Mouse (Mus musculus) neural tube, embryonic 13.5 days (tissue): ENCODE results near the gene Fyn. TPM values are rescaled to one million over a fixed set of nuclear protein-coding genes. Genes with fewer than 3 reads are reported as not detected.
A peak's percentile ranks its signal among the peaks of the same experiment; 100 is the strongest.

Experiments
- ATAC-seq: fragments of 200-750 bp; cut with Nextera tagmentation; 2 replicates; pipeline ENCODE4 v1.8.0; 2017; ENCODE audit warnings: low read depth, mild to moderate bottlenecking, moderate TSS enrichment, moderate library complexity
- H3K27ac ChIP-seq: fragments of 300-500 bp; sonication (generic); replicated peaks from 2 replicates; pipeline ENCODE4 v1.5.1; 2015; ENCODE audit warnings: moderate library complexity, mild to moderate bottlenecking, inconsistent platforms
- H3K27me3 ChIP-seq: fragments of 300-500 bp; sonication (generic); 2 replicates; pipeline ENCODE4 v1.6.1; 2015; ENCODE audit warnings: mild to moderate bottlenecking, inconsistent platforms
- H3K36me3 ChIP-seq: fragments of 300-500 bp; sonication (generic); 2 replicates; pipeline ENCODE4 v1.6.1; 2015; ENCODE audit warnings: mild to moderate bottlenecking, inconsistent platforms
- H3K4me1 ChIP-seq: fragments of 300-500 bp; sonication (generic); replicated peaks from 2 replicates; pipeline ENCODE4 v1.6.1; 2015; ENCODE audit warnings: inconsistent platforms
- H3K4me2 ChIP-seq: fragments of 300-500 bp; sonication (generic); 2 replicates; pipeline ENCODE4 v1.6.1; 2015; ENCODE audit warnings: inconsistent platforms, mild to moderate bottlenecking, moderate library complexity
- H3K4me3 ChIP-seq: fragments of 300-500 bp; sonication (generic); 2 replicates; pipeline ENCODE4 v1.5.1; 2015; ENCODE audit warnings: mild to moderate bottlenecking, inconsistent platforms
- H3K9ac ChIP-seq: fragments of 300-500 bp; sonication (generic); 2 replicates; pipeline ENCODE4 v1.6.1; 2015; ENCODE audit warnings: moderate library complexity, mild to moderate bottlenecking, inconsistent platforms
- H3K9me3 ChIP-seq: fragments of 300-500 bp; sonication (generic); 2 replicates; pipeline ENCODE4 v1.6.1; 2016; ENCODE audit warnings: inconsistent platforms
- WGBS: fragments of 180-500 bp; shearing (Covaris S2); methylation state at CpG from one replicate; pipeline ENCODE4 v1.1.7; 2015; 5-methylcytosine and 5-hydroxymethylcytosine counted together
- polyA plus RNA-seq: library from polyadenylated mRNA; unstranded; fragments of >200 nt; fragmentation: Nextera tagmentation; extraction: Ambion mirVana; gene quantifications from 2 replicates; pipeline ENCODE4 v1.2.1, GENCODE M21; 2015

Gene Fyn
- polyA plus RNA-seq, 1 experiment from 2014 or later = 74.9 TPM

- no peaks in the 10 kb centered on the region for H3K9me3 ChIP-seq
- H3K27ac ChIP-seq = no peak overlapping the region
- no peak for ATAC-seq
- no peak overlapping the region for H3K4me2 ChIP-seq
- H3K36me3 ChIP-seq = 0 out of 2 replicates have a peak, but pooled peaks cover 2% of the 10 kb centered on the region
- WGBS = 71% methylated on average over 8 of the region's 8 CpGs
- peaks cover 90% of the 10 kb centered on the region for H3K4me1 ChIP-seq
- no peak overlapping the region for H3K9ac ChIP-seq
- no peaks in the 10 kb centered on the region for H3K27me3 ChIP-seq
- H3K4me3 ChIP-seq = no peak overlapping the region
Measured at GRCm38 (mm10) chr10:39385259-39385658, 16.6 kb downstream of the Fyn start.

GRCm38 (mm10) chr10:39386203-39386602, 17.5 kb downstream of the Fyn start:
- 53% methylated on average over 15 of the region's 15 CpGs for WGBS
- Histone ChIP-seq H3K4me3 (no peak overlapping the region), H3K27me3 (no peaks in the 10 kb centered on the region), H3K9ac (no peak overlapping the region), H3K4me1 (peaks cover 83% of the 10 kb centered on the region), H3K4me2 (no peak overlapping the region), H3K27ac (no peak overlapping the region), H3K36me3 (peaks cover 6% of the 10 kb centered on the region; the same call in 1 of the 2 replicates), H3K9me3 (no peaks in the 10 kb centered on the region)
- ATAC-seq = no peak

- Histone ChIP-seq H3K9ac (no peak overlapping the region; the same call in 1 of the 2 replicates), H3K27ac (peak overlapping the region; percentile 9; the same call in 1 of the 2 replicates), H3K4me1 (peaks cover 75% of the 10 kb centered on the region), H3K4me3 (no peak overlapping the region), H3K27me3 (no peaks in the 10 kb centered on the region), H3K4me2 (no peak overlapping the region), H3K9me3 (no peaks in the 10 kb centered on the region), H3K36me3 (peaks cover 15% of the 10 kb centered on the region)
- 33% methylated on average over 5 of the region's 5 CpGs for WGBS
- peak; percentile 38; the same call in 1 of the 2 replicates for ATAC-seq
Measured at GRCm38 (mm10) chr10:39387024-39387423, 18.4 kb downstream of the Fyn start.

GRCm38 (mm10) chr10:39387556-39387955, 18.9 kb downstream of the Fyn start:
- Histone ChIP-seq H3K27me3 (no peaks in the 10 kb centered on the region), H3K4me3 (no peak overlapping the region), H3K4me2 (no peak overlapping the region), H3K4me1 (peaks cover 70% of the 10 kb centered on the region), H3K36me3 (peaks cover 17% of the 10 kb centered on the region), H3K27ac (peak overlapping the region; percentile 9; the same call in 1 of the 2 replicates), H3K9ac (no peak overlapping the region; the same call in 1 of the 2 replicates), H3K9me3 (no peaks in the 10 kb centered on the region)
- WGBS = 77% methylated on average over 11 of the region's 11 CpGs
- ATAC-seq = no peak

GRCm38 (mm10) chr10:39388144-39388543, 19.5 kb downstream of the Fyn start:
- Histone ChIP-seq H3K4me1 (peaks cover 69% of the 10 kb centered on the region), H3K27ac (peak overlapping the region; percentile 9; the same call in 1 of the 2 replicates), H3K9ac (no peak overlapping the region), H3K4me3 (no peak overlapping the region), H3K4me2 (no peak overlapping the region), H3K9me3 (no peaks in the 10 kb centered on the region), H3K36me3 (peaks cover 17% of the 10 kb centered on the region), H3K27me3 (no peaks in the 10 kb centered on the region)
- no peak for ATAC-seq
- WGBS = 90% methylated on average over 3 of the region's 3 CpGs

- Histone ChIP-seq H3K4me2 (no peak overlapping the region), H3K9ac (no peak overlapping the region), H3K4me1 (peaks cover 72% of the 10 kb centered on the region), H3K9me3 (no peaks in the 10 kb centered on the region), H3K4me3 (no peak overlapping the region), H3K27ac (peak overlapping the region; percentile 42; the same call in 1 of the 2 replicates), H3K27me3 (no peaks in the 10 kb centered on the region), H3K36me3 (peaks cover 17% of the 10 kb centered on the region)
- peak; percentile 26; the same call in 1 of the 2 replicates for ATAC-seq
- WGBS = 63% methylated on average over 11 of the region's 11 CpGs
Measured at GRCm38 (mm10) chr10:39389451-39389891, 20.8 kb downstream of the Fyn start.

- no peaks in the 10 kb centered on the region for H3K27me3 ChIP-seq
- H3K9ac ChIP-seq = no peak overlapping the region
- H3K4me2 ChIP-seq = no peak overlapping the region
- no peak for ATAC-seq
- no peaks in the 10 kb centered on the region for H3K9me3 ChIP-seq
- peaks cover 24% of the 10 kb centered on the region for H3K36me3 ChIP-seq
- no peak overlapping the region for H3K4me3 ChIP-seq
- peaks cover 62% of the 10 kb centered on the region for H3K4me1 ChIP-seq
- WGBS = 74% methylated on average over 7 of the region's 7 CpGs
- no peak overlapping the region for H3K27ac ChIP-seq
Measured at GRCm38 (mm10) chr10:39390541-39390940, 21.9 kb downstream of the Fyn start.

- 75% methylated on average over 6 of the region's 6 CpGs for WGBS
- Histone ChIP-seq H3K27me3 (no peaks in the 10 kb centered on the region), H3K4me1 (peaks cover 40% of the 10 kb centered on the region), H3K4me3 (no peak overlapping the region), H3K9ac (no peak overlapping the region), H3K9me3 (no peaks in the 10 kb centered on the region), H3K27ac (no peak overlapping the region), H3K4me2 (no peak overlapping the region), H3K36me3 (peaks cover 31% of the 10 kb centered on the region)
- ATAC-seq = no peak
Measured at GRCm38 (mm10) chr10:39392900-39393483, 24.3 kb downstream of the Fyn start.

- no peak overlapping the region for H3K27ac ChIP-seq
- no peak overlapping the region for H3K9ac ChIP-seq
- no peak overlapping the region for H3K4me2 ChIP-seq
- ATAC-seq = no peak
- H3K4me3 ChIP-seq = no peak overlapping the region
- H3K36me3 ChIP-seq = peaks cover 43% of the 10 kb centered on the region
- WGBS = 93% methylated on average over 5 of the region's 5 CpGs
- H3K9me3 ChIP-seq = no peaks in the 10 kb centered on the region
- H3K4me1 ChIP-seq = peaks cover 35% of the 10 kb centered on the region
- H3K27me3 ChIP-seq = no peaks in the 10 kb centered on the region
Measured at GRCm38 (mm10) chr10:39395544-39395943, 26.9 kb downstream of the Fyn start.

GRCm38 (mm10) chr10:39398924-39399323, 30.3 kb downstream of the Fyn start:
- peaks cover 47% of the 10 kb centered on the region for H3K36me3 ChIP-seq
- no peak overlapping the region for H3K27ac ChIP-seq
- H3K9ac ChIP-seq = no peak overlapping the region
- ATAC-seq = no peak
- no peaks in the 10 kb centered on the region for H3K9me3 ChIP-seq
- peaks cover 22% of the 10 kb centered on the region for H3K4me1 ChIP-seq
- no peaks in the 10 kb centered on the region for H3K27me3 ChIP-seq
- H3K4me3 ChIP-seq = no peak overlapping the region
- WGBS = 71% methylated on average over 7 of the region's 7 CpGs
- H3K4me2 ChIP-seq = no peak overlapping the region

GRCm38 (mm10) chr10:39400155-39400554, 31.5 kb downstream of the Fyn start:
- Histone ChIP-seq H3K4me1 (peaks cover 15% of the 10 kb centered on the region), H3K9me3 (no peaks in the 10 kb centered on the region), H3K36me3 (peaks cover 43% of the 10 kb centered on the region), H3K4me3 (no peak overlapping the region), H3K27me3 (no peaks in the 10 kb centered on the region), H3K4me2 (no peak overlapping the region), H3K27ac (no peak overlapping the region), H3K9ac (no peak overlapping the region)
- ATAC-seq = no peak
- WGBS = 85% methylated on average over 5 of the region's 5 CpGs

GRCm38 (mm10) chr10:39402487-39402886, 33.8 kb downstream of the Fyn start:
- H3K9me3 ChIP-seq = no peaks in the 10 kb centered on the region
- WGBS = 88% methylated on average over 6 of the region's 6 CpGs
- H3K27me3 ChIP-seq = no peaks in the 10 kb centered on the region
- H3K36me3 ChIP-seq = peaks cover 33% of the 10 kb centered on the region
- no peak overlapping the region for H3K9ac ChIP-seq
- no peak overlapping the region for H3K4me2 ChIP-seq
- ATAC-seq = no peak
- H3K4me1 ChIP-seq = peaks cover 25% of the 10 kb centered on the region
- H3K27ac ChIP-seq = no peak overlapping the region
- H3K4me3 ChIP-seq = no peak overlapping the region

- no peak overlapping the region for H3K4me3 ChIP-seq
- no peak overlapping the region for H3K4me2 ChIP-seq
- H3K9ac ChIP-seq = no peak overlapping the region
- H3K27me3 ChIP-seq = no peaks in the 10 kb centered on the region
- no peak overlapping the region; the same call in 1 of the 2 replicates for H3K27ac ChIP-seq
- H3K36me3 ChIP-seq = peaks cover 33% of the 10 kb centered on the region
- H3K4me1 ChIP-seq = peaks cover 19% of the 10 kb centered on the region
- H3K9me3 ChIP-seq = no peaks in the 10 kb centered on the region
- 89% methylated on average over 6 of the region's 6 CpGs for WGBS
- no peak for ATAC-seq
Measured at GRCm38 (mm10) chr10:39403706-39404105, 35.1 kb downstream of the Fyn start.
